In genomic region chr12:87317951-87318350, GRCm38 (mm10) we compare ENCODE assay signal across 27 mouse cellular contexts. TPM values are rescaled to one million over a fixed set of nuclear protein-coding genes. Genes with fewer than 3 reads are reported as not detected.
"Had no signal": no experiment of that assay in that cellular context is flagged by ENCODE, and none has a peak within 500 bp of the region (broad histone marks: within the 10 kb centered on the region; RNA-seq: fewer than 3 reads in every experiment).

No protein-coding gene starts in this region.

- H3K4me1 ChIP-seq: heart, embryonic 13.5 days; heart, embryonic 15.5 days; hindbrain, embryonic 13.5 days; hindbrain, embryonic 15.5 days; kidney, embryonic 15.5 days; limb, embryonic 13.5 days; limb, embryonic 15.5 days; liver, embryonic 12.5 days had no signal

- H3K36me3 ChIP-seq: liver, embryonic 12.5 days had no signal

- H3K9ac ChIP-seq: heart, embryonic 13.5 days; heart, embryonic 15.5 days; hindbrain, embryonic 13.5 days; hindbrain, embryonic 15.5 days; kidney, embryonic 15.5 days; limb, embryonic 13.5 days; limb, embryonic 15.5 days; liver, embryonic 12.5 days; liver, embryonic 14.5 days had no signal

- ATAC-seq: hindbrain, postnatal 0 days; intestine, embryonic 16.5 days; liver, embryonic 12.5 days had no signal

- H3K27ac ChIP-seq: heart, adult 2 months; heart, embryonic 13.5 days; heart, embryonic 15.5 days; hindbrain, embryonic 13.5 days; hindbrain, embryonic 15.5 days; hindbrain, postnatal 0 days; kidney, embryonic 15.5 days; kidney, postnatal 0 days; limb, embryonic 13.5 days; limb, embryonic 15.5 days; liver, embryonic 12.5 days; liver, embryonic 14.5 days had no signal

- H3K27me3 ChIP-seq: heart, embryonic 13.5 days; heart, embryonic 15.5 days; hindbrain, embryonic 13.5 days; hindbrain, embryonic 15.5 days; kidney, embryonic 15.5 days; limb, embryonic 13.5 days; limb, embryonic 15.5 days; liver, embryonic 12.5 days had no signal

- DNase-seq: gastrocnemius, postnatal 14 days; gastrocnemius, postnatal 36 days; heart, adult 2 months; heart, postnatal 14 days; heart, postnatal 36 days; kidney, adult 11 months; kidney, adult 2 months; kidney, adult 9 months; kidney, postnatal 14 days; kidney, postnatal 36 days; layer of hippocampus, adult 9-11 months; left cerebral cortex, postnatal 4 days had no signal

- H3K9me3 ChIP-seq: heart, embryonic 13.5 days; heart, embryonic 15.5 days; hindbrain, embryonic 13.5 days; hindbrain, embryonic 15.5 days; kidney, embryonic 15.5 days; limb, embryonic 13.5 days; limb, embryonic 15.5 days; liver, embryonic 12.5 days had no signal

- H3K4me3 ChIP-seq: heart, adult 2 months; heart, embryonic 13.5 days; heart, embryonic 15.5 days; hindbrain, embryonic 13.5 days; hindbrain, embryonic 15.5 days; kidney, embryonic 15.5 days; limb, embryonic 13.5 days; limb, embryonic 15.5 days; liver, embryonic 12.5 days had no signal

- H3K4me2 ChIP-seq: heart, embryonic 11.5 days; heart, embryonic 13.5 days; heart, embryonic 15.5 days; hindbrain, embryonic 13.5 days; hindbrain, embryonic 15.5 days; kidney, embryonic 15.5 days; limb, embryonic 13.5 days; limb, embryonic 15.5 days; liver, embryonic 12.5 days had no signal

RNA-seq across cellular contexts. Expression of gene Ism2, which starts 18.4 kb away (rescaled TPM):
- total RNA-seq: gastrocnemius, adult 18-20 months; gastrocnemius, adult 8-10 months; gastrocnemius, postnatal 36 days; heart, adult 2 months; heart, postnatal 36 days had no signal
